Mouse (Mus musculus) neural tube, embryonic 15.5 days (tissue): Measurements from ENCODE around the gene Rhox4e. TPM values are rescaled to one million over a fixed set of nuclear protein-coding genes. Genes with fewer than 3 reads are reported as not detected.
"Not testable (repeated sequence)": the region's sequence is repeated elsewhere in the genome, so short reads cannot be mapped to it uniquely, and the experiment has no call there.

ENCODE experiments used
- ATAC-seq: fragments of 200-750 bp; cut with Nextera tagmentation; 2 replicates; pipeline ENCODE4 v1.8.0; 2017; ENCODE audit warnings: mild to moderate bottlenecking, moderate TSS enrichment, moderate library complexity; ENCODE audit not compliant: low FRiP score
- H3K27ac ChIP-seq: fragments of 300-500 bp; sonication (generic); replicated peaks from 2 replicates; pipeline ENCODE4 v1.5.1; 2015; ENCODE audit warnings: mild to moderate bottlenecking, inconsistent platforms
- H3K27me3 ChIP-seq: fragments of 300-500 bp; sonication (generic); replicated peaks from 2 replicates; pipeline ENCODE4 v1.6.1; 2015; ENCODE audit warnings: inconsistent platforms
- H3K36me3 ChIP-seq: fragments of 300-500 bp; sonication (generic); 2 replicates; pipeline ENCODE4 v1.6.1; 2015; ENCODE audit warnings: inconsistent platforms
- H3K4me1 ChIP-seq: fragments of 300-500 bp; sonication (generic); 2 replicates; pipeline ENCODE4 v1.6.1; 2015; ENCODE audit warnings: inconsistent platforms
- H3K4me2 ChIP-seq: fragments of 300-500 bp; sonication (generic); 2 replicates; pipeline ENCODE4 v1.6.1; 2015; ENCODE audit warnings: inconsistent platforms, mild to moderate bottlenecking, moderate library complexity
- H3K4me3 ChIP-seq: fragments of 300-500 bp; sonication (generic); replicated peaks from 2 replicates; pipeline ENCODE4 v1.5.1; 2015; ENCODE audit warnings: mild to moderate bottlenecking, inconsistent platforms
- H3K9ac ChIP-seq: fragments of 300-500 bp; sonication (generic); replicated peaks from 2 replicates; pipeline ENCODE4 v1.6.1; 2015; ENCODE audit warnings: mild to moderate bottlenecking, inconsistent platforms
- H3K9me3 ChIP-seq: fragments of 300-500 bp; sonication (generic); replicated peaks from 2 replicates; pipeline ENCODE4 v1.6.1; 2016; ENCODE audit warnings: inconsistent platforms
- WGBS: fragments of 180-500 bp; shearing (Covaris S2); methylation state at CpG from one replicate; pipeline ENCODE4 v1.1.7; 2015; ENCODE audit warnings: mixed read lengths; 5-methylcytosine and 5-hydroxymethylcytosine counted together
- polyA plus RNA-seq: library from polyadenylated mRNA; unstranded; fragments of >200 nt; fragmentation: Nextera tagmentation; extraction: Ambion mirVana; gene quantifications from 2 replicates; pipeline ENCODE4 v1.2.1, GENCODE M21; 2015

The Rhox4e gene
- polyA plus RNA-seq, result not detected in 2 replicates

- 96% methylated on average over 10 of the region's 18 CpGs for WGBS
- H3K9me3 ChIP-seq, H3K4me1 ChIP-seq, H3K4me3 ChIP-seq, H3K36me3 ChIP-seq, H3K9ac ChIP-seq, H3K27me3 ChIP-seq, ATAC-seq, H3K4me2 ChIP-seq, H3K27ac ChIP-seq: not testable (repeated sequence)
These were observed at the start of gene Rhox4e for GRCm38 (mm10) chrX:37557112-37557511. TSS of gene Rhox4e (plus strand) at chrX:37557412.

- not testable (repeated sequence) for H3K27me3 ChIP-seq, H3K4me3 ChIP-seq, ATAC-seq, H3K27ac ChIP-seq, H3K4me1 ChIP-seq, H3K4me2 ChIP-seq, H3K9me3 ChIP-seq, H3K9ac ChIP-seq, H3K36me3 ChIP-seq
- 97% methylated on average over 14 of the region's 18 CpGs for WGBS
These were observed 43.2 kb upstream of the Rhox4e start, which contains the start of gene Rhox4d for GRCm38 (mm10) chrX:37514059-37514458. TSS of gene Rhox4d (plus strand) at chrX:37514359.

- not testable (repeated sequence) for H3K9me3 ChIP-seq, H3K27ac ChIP-seq, ATAC-seq, H3K9ac ChIP-seq, H3K27me3 ChIP-seq, H3K4me3 ChIP-seq, H3K4me2 ChIP-seq, H3K4me1 ChIP-seq, H3K36me3 ChIP-seq
- 89% methylated on average over 2 of the region's 8 CpGs for WGBS
These were observed 27.1 kb upstream of the Rhox4e start, which contains the start of gene Rhox2e for GRCm38 (mm10) chrX:37530152-37530551. TSS of gene Rhox2e (plus strand) at chrX:37530452.

- not testable (repeated sequence) for H3K36me3 ChIP-seq, H3K27ac ChIP-seq, H3K4me1 ChIP-seq, H3K4me3 ChIP-seq, H3K9me3 ChIP-seq, H3K27me3 ChIP-seq, ATAC-seq, H3K9ac ChIP-seq, H3K4me2 ChIP-seq
- 100% methylated on average over 1 of the region's 4 CpGs for WGBS
These were observed 15.5 kb upstream of the Rhox4e start, which contains the start of gene Rhox3e for GRCm38 (mm10) chrX:37541719-37542118. TSS of gene Rhox3e (plus strand) at chrX:37542019.

GRCm38 (mm10) chrX:37571105-37571504 lies 13.9 kb downstream of the Rhox4e start, which contains the start of gene Rhox2f:
TSS of gene Rhox2f (plus strand) at chrX:37571405.
- not testable (repeated sequence) for H3K4me3 ChIP-seq, H3K4me1 ChIP-seq, H3K27ac ChIP-seq, ATAC-seq, H3K9ac ChIP-seq, H3K9me3 ChIP-seq, H3K4me2 ChIP-seq, H3K36me3 ChIP-seq, H3K27me3 ChIP-seq
- 93% methylated on average over 8 of the region's 8 CpGs for WGBS

GRCm38 (mm10) chrX:37572638-37573037 lies 15.4 kb downstream of the Rhox4e start:
- not testable (repeated sequence) for H3K36me3 ChIP-seq, H3K27ac ChIP-seq, H3K4me3 ChIP-seq, H3K4me1 ChIP-seq, H3K27me3 ChIP-seq, ATAC-seq, H3K4me2 ChIP-seq, H3K9ac ChIP-seq, H3K9me3 ChIP-seq
- 84% methylated on average over 2 of the region's 2 CpGs for WGBS

- not testable (repeated sequence) for H3K9ac ChIP-seq, H3K4me1 ChIP-seq, H3K4me2 ChIP-seq, H3K36me3 ChIP-seq, H3K4me3 ChIP-seq, H3K9me3 ChIP-seq, H3K27me3 ChIP-seq, H3K27ac ChIP-seq, ATAC-seq
These were observed 23.5 kb downstream of the Rhox4e start, which contains the start of gene Rhox3f for GRCm38 (mm10) chrX:37580692-37581091. TSS of gene Rhox3f (plus strand) at chrX:37580992.

GRCm38 (mm10) chrX:37607604-37608003 lies 50.4 kb downstream of the Rhox4e start, which contains the start of gene Rhox4f:
TSS of gene Rhox4f (minus strand) at chrX:37607704.
- H3K4me1 ChIP-seq, H3K4me2 ChIP-seq, H3K4me3 ChIP-seq, H3K9me3 ChIP-seq, ATAC-seq, H3K9ac ChIP-seq, H3K36me3 ChIP-seq, H3K27ac ChIP-seq, H3K27me3 ChIP-seq: not testable (repeated sequence)
- 96% methylated on average over 15 of the region's 19 CpGs for WGBS

Other genes starting within 250 kb of the Rhox4e start
- gene Rhox3a2, start 177.4 kb upstream of the Rhox4e start, polyA plus RNA-seq, result not detected in 2 replicates
- 8.1 TPM in 1 of 2 replicates, not detected in the other for gene Rhox4a2, start 166.6 kb upstream of the Rhox4e start, polyA plus RNA-seq
- not detected in 2 replicates for gene Rhox2b, start 145.3 kb upstream of the Rhox4e start, polyA plus RNA-seq
- gene Rhox4b, start 124.9 kb upstream of the Rhox4e start, polyA plus RNA-seq, result 3.9 TPM in 1 of 2 replicates, not detected in the other
- gene Rhox2c, start 103.7 kb upstream of the Rhox4e start, polyA plus RNA-seq, result not detected in 2 replicates
- not detected in 2 replicates for gene Rhox3c, start 98.8 kb upstream of the Rhox4e start, polyA plus RNA-seq
- gene Rhox4c, start 77.1 kb upstream of the Rhox4e start, polyA plus RNA-seq, result not detected in 2 replicates
- not detected in 2 replicates for gene Rhox2d, start 64.0 kb upstream of the Rhox4e start, polyA plus RNA-seq
- gene Rhox4d, start 43.1 kb upstream of the Rhox4e start, polyA plus RNA-seq, result not detected in 2 replicates
- not detected in 2 replicates for gene Rhox2e, start 27.0 kb upstream of the Rhox4e start, polyA plus RNA-seq
- not detected in 2 replicates for gene Rhox3e, start 15.4 kb upstream of the Rhox4e start, polyA plus RNA-seq
- 0.36 TPM in 1 of 2 replicates, not detected in the other for gene Rhox2f, start 14.0 kb downstream of the Rhox4e start, polyA plus RNA-seq
- gene Rhox3f, start 23.6 kb downstream of the Rhox4e start, polyA plus RNA-seq, result not detected in 2 replicates
- gene Rhox4f, start 50.3 kb downstream of the Rhox4e start, polyA plus RNA-seq, result not detected in 2 replicates
- gene Rhox3g, start 71.2 kb downstream of the Rhox4e start, polyA plus RNA-seq, result not detected in 2 replicates
- not detected in 2 replicates for gene Rhox2g, start 86.1 kb downstream of the Rhox4e start, polyA plus RNA-seq
- not detected in 2 replicates for gene Rhox4g, start 93.9 kb downstream of the Rhox4e start, polyA plus RNA-seq
- gene Rhox3h, start 111.4 kb downstream of the Rhox4e start, polyA plus RNA-seq, result not detected in 2 replicates
- not detected in 2 replicates for gene Rhox2h, start 115.9 kb downstream of the Rhox4e start, polyA plus RNA-seq
- gene Rhox5, start 247.4 kb downstream of the Rhox4e start, polyA plus RNA-seq, result 0.35 and 0.82 TPM in 2 replicates